Mouse (Mus musculus): ENCODE data around the gene Hsdl2.

DNA sequence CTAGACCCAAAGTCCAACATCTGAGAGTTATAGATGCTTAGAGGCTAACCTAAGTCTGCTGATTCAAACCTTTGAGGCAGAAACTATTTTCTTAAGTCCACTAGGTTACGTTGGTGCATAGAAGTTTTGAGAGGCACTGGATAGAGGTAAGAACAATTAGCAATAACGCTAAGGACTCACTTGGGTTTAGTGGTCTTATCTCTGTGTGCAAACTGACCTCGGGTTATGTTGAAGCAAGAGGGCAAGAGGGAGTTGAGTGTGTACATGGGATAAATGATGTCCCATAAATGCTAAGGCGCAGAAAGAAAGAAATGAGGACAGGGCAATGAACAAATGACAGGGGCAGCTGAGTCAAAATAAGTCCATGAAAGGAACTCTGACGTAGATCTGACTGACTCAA is 67.8 kb downstream of the Hsdl2 start:
- TF ChIP-seq TAL1 (IDR thresholded peaks at IDR 0.05; ENCODE audit: low read length) (no peak), GATA1 (IDR thresholded peaks at IDR 0.05; ENCODE audit: low read length) (no peak)

All from erythroblast, embryonic 14.5 days (primary cell).